Mouse (Mus musculus) right cerebral cortex, adult 18-20 months (tissue): Measurements from ENCODE around the gene Ahsa1.
A peak's percentile ranks its signal among the peaks of the same experiment; 100 is the strongest.
"Not testable (repeated sequence)": the region's sequence is repeated elsewhere in the genome, so short reads cannot be mapped to it uniquely, and the experiment has no call there.

ENCODE experiments used
- DNase-seq: peaks from one replicate; pipeline ENCODE4 v3.0.0; 2022; ENCODE audit warnings: mixed read lengths

Ahsa1 gene

GRCm38 (mm10) chr12:87282743-87283142 lies 16.5 kb downstream of the Ahsa1 start:
- DNase-seq = no peak

- no peak for DNase-seq
These were observed 17.4 kb downstream of the Ahsa1 start for GRCm38 (mm10) chr12:87283706-87284105.

GRCm38 (mm10) chr12:87284268-87284667 lies 18.0 kb downstream of the Ahsa1 start:
- no peak for DNase-seq

DNA sequence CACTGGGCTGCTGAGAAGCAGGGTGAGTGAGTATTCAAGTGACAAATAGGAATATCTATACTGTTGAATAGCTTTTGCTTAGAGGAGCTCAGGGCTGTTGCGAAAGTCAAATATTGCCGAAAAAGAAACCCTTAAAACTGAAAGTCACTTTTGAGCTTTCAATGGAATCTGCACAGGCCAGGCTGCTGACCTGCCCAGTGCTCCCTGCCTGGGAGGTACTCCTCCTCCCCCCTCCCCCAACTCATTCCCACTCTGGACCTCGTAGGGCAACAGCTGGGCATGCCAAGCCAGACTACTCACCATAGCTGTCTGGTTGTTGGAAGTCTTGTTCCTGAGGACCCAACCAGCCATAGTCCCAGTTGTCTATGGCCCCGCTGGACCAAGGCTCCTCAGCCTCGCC lies 18.4 kb downstream of the Ahsa1 start:
- DNase-seq = no peak

DNA sequence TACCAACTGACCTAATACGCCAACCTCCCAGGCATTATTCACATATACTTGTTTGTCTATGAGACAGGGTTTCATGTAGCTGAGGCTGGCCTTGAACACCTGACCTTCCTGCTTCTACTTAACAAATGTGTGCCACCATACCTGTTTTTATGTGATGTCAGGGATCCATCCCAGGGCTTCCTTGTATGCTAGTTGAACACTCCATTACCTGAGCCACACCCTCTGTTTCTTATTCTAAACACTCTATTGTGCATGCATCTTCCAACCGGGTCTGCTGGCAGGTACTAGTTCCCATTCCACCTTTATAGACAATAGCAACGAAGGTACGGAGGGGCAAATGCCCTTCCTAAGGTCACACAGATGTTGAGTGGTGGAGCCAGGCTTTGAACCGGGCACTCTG lies 22.8 kb downstream of the Ahsa1 start:
- DNase-seq = no peak

- DNase-seq = no peak
These were observed 27.7 kb downstream of the Ahsa1 start for GRCm38 (mm10) chr12:87293934-87294333.

- no peak for DNase-seq
These were observed 32.9 kb downstream of the Ahsa1 start for GRCm38 (mm10) chr12:87299037-87299656.

DNA sequence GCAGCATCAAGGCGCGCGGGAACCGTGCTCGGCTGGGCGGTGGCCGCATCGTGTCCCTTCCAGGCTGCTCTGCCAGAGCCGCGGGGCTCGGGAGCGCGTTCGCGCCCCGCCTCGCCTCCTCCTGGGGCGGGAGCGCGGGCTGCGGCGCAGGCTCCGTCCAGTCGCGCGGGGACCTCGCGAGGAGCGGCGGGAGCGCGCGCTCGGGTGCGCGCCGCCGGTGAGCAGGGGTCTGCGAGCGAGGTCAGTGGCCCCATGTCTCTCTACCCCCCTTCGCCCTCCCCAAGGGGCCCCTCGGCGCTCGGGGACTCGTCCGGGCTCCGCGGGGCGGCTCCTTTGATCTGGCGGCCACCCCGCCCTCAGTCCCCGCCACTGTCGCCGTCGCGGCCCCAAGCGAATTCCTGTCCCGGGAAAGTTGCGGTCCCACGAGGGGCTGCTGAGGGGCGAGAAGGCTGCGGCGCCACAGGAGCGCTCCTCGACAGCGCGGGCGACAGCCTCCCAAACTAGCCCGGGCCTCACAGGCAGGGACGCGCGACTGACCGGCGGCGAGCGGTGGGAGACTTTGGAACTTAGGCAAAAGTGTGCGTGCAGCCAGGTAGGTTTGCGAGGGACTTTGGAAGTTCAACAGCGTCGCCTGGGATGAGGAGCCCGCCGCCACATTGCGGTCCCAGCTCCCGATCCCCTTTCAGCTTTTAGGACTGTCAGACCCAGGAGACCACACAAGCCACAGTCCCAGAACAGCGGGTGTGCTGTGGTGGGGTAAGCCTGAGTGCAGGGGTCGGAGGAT lies 33.6 kb downstream of the Ahsa1 start, which contains the start of gene Ism2:
Gene Ism2 (minus strand): TSS at position 49 of the 784 bp plus-strand sequence.
- DNase-seq = peak; percentile 11

DNA sequence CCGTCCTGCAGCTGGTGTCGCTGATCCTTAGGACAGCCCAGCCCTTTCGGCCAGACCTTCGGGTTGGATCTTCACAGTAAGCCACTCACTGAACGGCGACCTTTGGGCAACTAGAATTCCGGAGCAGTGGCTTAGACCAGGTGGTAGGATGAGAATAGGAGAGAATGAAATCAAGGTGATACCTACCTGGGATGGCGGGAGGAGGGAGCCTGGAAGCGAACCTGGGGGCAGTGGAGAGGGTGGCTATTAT lies 34.1 kb downstream of the Ahsa1 start:
- DNase-seq = no peak

DNA sequence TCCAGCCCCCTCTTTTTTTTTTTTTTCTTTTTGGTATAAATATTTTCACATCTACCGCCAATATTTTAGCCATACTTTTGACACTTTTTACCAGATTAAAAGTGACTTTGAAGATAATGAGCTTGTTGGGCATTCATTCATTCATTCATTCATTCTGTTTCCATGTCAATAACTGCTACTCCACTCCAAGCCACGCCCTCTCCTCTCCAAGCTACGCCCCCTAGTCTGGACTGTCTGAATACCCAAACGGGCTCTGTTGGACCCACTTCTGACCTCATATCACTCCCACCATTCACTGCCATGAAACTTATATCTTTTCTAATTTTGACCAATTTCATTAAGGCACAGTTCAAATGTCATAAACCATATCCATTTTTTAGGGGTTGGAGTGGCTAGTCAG lies 34.9 kb downstream of the Ahsa1 start:
- DNase-seq = no peak

GRCm38 (mm10) chr12:87305767-87306583 lies 39.7 kb downstream of the Ahsa1 start:
- DNase-seq = no peak

- DNase-seq = not testable (repeated sequence)
These were observed 40.2 kb downstream of the Ahsa1 start for GRCm38 (mm10) chr12:87306584-87306844.

DNA sequence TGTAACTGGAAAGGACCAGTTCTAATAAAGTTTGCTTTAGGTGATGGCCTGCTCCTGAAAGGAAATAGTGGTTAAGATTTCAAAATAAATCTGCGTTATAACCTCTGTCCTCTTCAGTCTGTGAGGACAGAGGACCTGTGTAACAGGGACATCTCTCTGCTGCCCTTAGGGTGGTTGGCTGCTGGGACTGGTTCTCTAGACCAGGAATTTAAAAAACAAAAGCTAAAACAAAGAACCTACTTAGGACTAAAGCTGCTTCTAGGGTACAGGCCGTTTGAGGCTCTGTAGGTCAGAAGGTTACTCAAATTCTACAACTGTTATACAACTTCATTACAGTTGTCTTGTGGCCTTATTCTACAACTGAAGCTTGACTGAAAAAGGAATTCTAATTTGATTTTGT lies 46.8 kb downstream of the Ahsa1 start:
- no peak for DNase-seq

DNA sequence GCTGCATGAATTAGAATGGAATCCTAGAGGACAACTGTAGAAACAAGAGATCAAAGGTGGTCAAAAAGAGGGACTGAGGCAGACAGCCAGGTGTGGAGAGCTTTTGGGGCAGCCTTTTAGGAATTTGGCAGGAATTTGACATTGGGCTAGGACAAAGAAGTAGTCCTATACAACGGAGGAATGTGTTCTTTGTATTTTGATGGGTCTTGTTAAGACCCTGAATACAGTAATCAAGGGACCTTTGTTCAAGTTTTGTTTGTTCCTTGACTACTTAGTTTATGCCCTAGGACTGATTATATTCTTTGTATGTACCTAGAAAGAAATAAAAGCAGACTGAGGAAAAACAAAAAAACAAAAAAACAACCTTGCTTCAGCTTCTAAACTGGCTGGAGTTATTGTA lies 51.7 kb downstream of the Ahsa1 start:
- DNase-seq = no peak

- no peak for DNase-seq
These were observed 53.0 kb downstream of the Ahsa1 start for GRCm38 (mm10) chr12:87319229-87319628.
